Mouse (Mus musculus) lung, embryonic 16.5 days (tissue): ENCODE measurements around the gene Zap70. TPM values are rescaled to one million over a fixed set of nuclear protein-coding genes. Genes with fewer than 3 reads are reported as not detected.
A peak's percentile ranks its signal among the peaks of the same experiment; 100 is the strongest.

Source experiments
- ATAC-seq: fragments of 200-750 bp; cut with Nextera tagmentation; 2 replicates; pipeline ENCODE4 v1.8.0; 2017; ENCODE audit warnings: low read depth, mild to moderate bottlenecking, moderate library complexity
- H3K27ac ChIP-seq: fragments of 300-500 bp; sonication (generic); 2 replicates; pipeline ENCODE4 v1.5.1; 2014; ENCODE audit warnings: mild to moderate bottlenecking, control low read depth, low read length
- H3K27me3 ChIP-seq: fragments of 300-500 bp; sonication (generic); 2 replicates; pipeline ENCODE4 v1.6.1; 2014; ENCODE audit warnings: low read depth, low read length, mixed read lengths; ENCODE audit not compliant: control insufficient read depth, insufficient read depth
- H3K36me3 ChIP-seq: fragments of 300-500 bp; sonication (generic); 2 replicates; pipeline ENCODE4 v1.6.1; 2014; ENCODE audit warnings: low read length; ENCODE audit not compliant: control insufficient read depth, insufficient read depth
- H3K4me1 ChIP-seq: fragments of 300-500 bp; sonication (generic); replicated peaks from 2 replicates; pipeline ENCODE4 v1.6.1; 2014; ENCODE audit warnings: low read length, mixed read lengths; ENCODE audit not compliant: control insufficient read depth, insufficient read depth
- H3K4me2 ChIP-seq: fragments of 300-500 bp; sonication (generic); 2 replicates; pipeline ENCODE4 v1.6.1; 2014; ENCODE audit warnings: low read depth, low read length, control low read depth
- H3K4me3 ChIP-seq: fragments of 300-500 bp; sonication (generic); 2 replicates; pipeline ENCODE4 v1.5.1; 2014; ENCODE audit warnings: mild to moderate bottlenecking, low read length, control low read depth
- H3K9ac ChIP-seq: fragments of 300-500 bp; sonication (generic); 2 replicates; pipeline ENCODE4 v1.6.1; 2014; ENCODE audit warnings: low read length, control low read depth
- H3K9me3 ChIP-seq: fragments of 300-500 bp; sonication (generic); 2 replicates; pipeline ENCODE4 v1.6.1; 2016; ENCODE audit warnings: low read length; ENCODE audit not compliant: control insufficient read depth
- WGBS: fragments of 180-500 bp; shearing (Covaris S2); extraction: QIAGEN DNeasy Blood & Tissue Kit; methylation state at CpG from one replicate; pipeline ENCODE4 v1.1.7; 2014; 5-methylcytosine and 5-hydroxymethylcytosine counted together
- polyA plus RNA-seq: library from polyadenylated mRNA; unstranded; fragments of >200 nt; fragmentation: Nextera tagmentation; extraction: Ambion mirVana; gene quantifications from 2 replicates; pipeline ENCODE4 v1.2.1, GENCODE M21; 2015

Zap70 gene
- polyA plus RNA-seq, 1 experiment from 2014 or later, result 1.5 TPM

DNA sequence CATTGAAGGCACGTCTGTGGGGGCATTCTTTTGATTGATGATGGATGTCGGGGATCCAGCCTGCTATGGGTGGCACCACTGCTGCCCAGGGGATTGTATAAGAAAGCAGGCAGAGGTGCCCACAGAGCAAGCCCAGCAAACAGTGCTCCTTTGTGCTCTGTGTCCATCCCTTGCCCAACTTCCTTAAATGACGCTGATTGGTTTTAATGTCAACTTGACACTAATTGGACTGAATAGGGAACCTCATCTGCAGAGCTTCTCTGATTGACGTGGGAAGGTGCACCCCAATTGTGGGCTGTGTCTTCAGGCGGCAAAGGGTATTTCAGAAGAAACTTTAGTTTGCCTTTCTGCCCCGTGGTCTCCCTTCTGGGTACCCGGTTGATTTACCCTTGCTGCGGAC, 27.8 kb downstream of the Zap70 start:
- no peak overlapping the region for H3K9ac ChIP-seq
- 78% methylated on average over 8 of the region's 8 CpGs for WGBS
- H3K36me3 ChIP-seq, result peaks cover 11% of the 10 kb centered on the region
- H3K4me1 ChIP-seq, result no peaks in the 10 kb centered on the region
- no peak overlapping the region for H3K27ac ChIP-seq
- no peak overlapping the region for H3K4me3 ChIP-seq
- H3K4me2 ChIP-seq, result no peak overlapping the region
- no peak for ATAC-seq
- H3K27me3 ChIP-seq, result no peaks in the 10 kb centered on the region
- no peaks in the 10 kb centered on the region for H3K9me3 ChIP-seq

DNA sequence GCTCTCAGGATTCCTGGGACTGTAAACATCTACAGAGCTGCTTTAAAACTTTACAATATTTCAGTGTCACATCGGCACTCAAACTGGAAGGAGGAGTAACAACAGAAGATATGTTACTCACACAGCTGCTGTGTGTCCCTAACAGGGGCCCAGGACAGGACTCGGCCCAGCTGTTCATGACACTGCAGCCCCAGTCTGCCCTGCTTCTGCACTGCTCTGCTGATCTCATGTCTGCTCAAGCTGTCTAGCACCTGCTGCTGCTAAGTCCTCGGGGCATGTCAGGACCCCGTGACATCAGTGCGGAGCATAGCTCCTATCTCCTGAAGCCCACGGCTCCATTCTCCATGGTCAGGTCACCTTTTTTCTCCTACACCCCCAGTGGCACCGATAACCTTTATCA, 35.1 kb downstream of the Zap70 start:
- H3K36me3 ChIP-seq, result peaks cover 38% of the 10 kb centered on the region
- H3K27me3 ChIP-seq, result no peaks in the 10 kb centered on the region
- H3K4me2 ChIP-seq, result no peak overlapping the region
- H3K9ac ChIP-seq, result no peak overlapping the region
- 0 out of 2 replicates have a peak, but pooled peaks cover 2% of the 10 kb centered on the region for H3K4me1 ChIP-seq
- WGBS, result 77% methylated on average over 7 of the region's 7 CpGs
- H3K27ac ChIP-seq, result no peak overlapping the region
- no peaks in the 10 kb centered on the region for H3K9me3 ChIP-seq
- no peak overlapping the region for H3K4me3 ChIP-seq
- ATAC-seq, result no peak

DNA sequence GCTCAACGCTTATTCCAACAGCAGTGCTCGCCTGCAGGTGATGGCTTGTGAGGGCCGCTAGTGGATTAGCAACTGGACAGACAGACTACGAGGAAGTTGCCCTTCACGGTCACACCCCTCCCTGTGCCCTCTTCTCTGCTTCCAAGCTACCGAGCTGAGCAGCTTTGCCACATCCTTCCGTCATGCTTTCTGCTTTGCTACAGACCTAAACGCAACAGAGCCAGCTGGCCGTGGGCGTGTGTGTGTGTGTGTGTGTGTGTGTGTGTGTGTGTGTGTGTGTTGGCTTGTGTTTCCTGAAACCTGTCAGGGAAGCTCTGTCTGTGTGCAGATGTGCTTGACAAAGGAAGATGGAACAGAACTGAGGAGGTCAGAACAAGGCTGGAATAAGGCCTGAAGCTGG, 35.9 kb downstream of the Zap70 start:
- H3K9ac ChIP-seq, result no peak overlapping the region
- no peaks in the 10 kb centered on the region for H3K27me3 ChIP-seq
- 0 out of 2 replicates have a peak, but pooled peaks cover 2% of the 10 kb centered on the region for H3K4me1 ChIP-seq
- ATAC-seq, result no peak
- H3K4me2 ChIP-seq, result no peak overlapping the region
- no peak overlapping the region for H3K27ac ChIP-seq
- WGBS, result 71% methylated on average over 10 of the region's 10 CpGs
- H3K4me3 ChIP-seq, result no peak overlapping the region
- peaks cover 43% of the 10 kb centered on the region for H3K36me3 ChIP-seq
- H3K9me3 ChIP-seq, result no peaks in the 10 kb centered on the region

DNA sequence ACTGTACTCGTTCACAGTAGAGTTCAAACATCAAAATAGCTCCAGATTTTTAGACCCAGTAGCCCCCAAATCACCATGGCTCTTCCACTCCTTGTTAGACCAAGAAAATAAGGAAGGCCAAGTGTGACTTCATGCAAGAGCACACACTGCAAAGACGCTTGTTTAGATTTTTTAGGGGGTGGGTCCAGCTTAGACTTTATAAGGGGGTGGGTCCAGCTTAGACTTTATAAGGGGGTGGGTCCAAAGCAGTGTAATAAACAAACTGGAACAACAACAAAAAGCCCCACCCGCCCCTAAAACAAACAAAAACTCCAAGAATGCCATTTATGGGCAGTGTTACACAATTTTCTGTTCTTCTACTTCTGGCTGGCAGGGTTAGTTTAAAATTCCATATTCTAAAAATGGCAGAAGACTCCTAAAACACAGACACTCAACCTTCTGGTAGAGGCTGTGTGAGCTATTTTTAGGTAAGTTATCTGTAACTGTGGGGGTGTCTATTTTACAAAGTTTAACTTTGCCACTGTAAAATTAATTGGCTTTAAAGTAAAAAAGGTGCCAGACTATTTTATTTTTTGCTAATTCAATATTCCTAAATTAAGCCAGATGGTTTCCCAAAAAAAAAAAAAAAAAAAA, 38.9 kb downstream of the Zap70 start:
- Histone ChIP-seq H3K4me3 (no peak overlapping the region), H3K36me3 (peaks cover 41% of the 10 kb centered on the region), H3K27ac (peak overlapping the region; percentile 72), H3K9ac (no peak overlapping the region), H3K9me3 (no peaks in the 10 kb centered on the region), H3K4me1 (0 out of 2 replicates have a peak, but pooled peaks cover 2% of the 10 kb centered on the region), H3K4me2 (no peak overlapping the region), H3K27me3 (no peaks in the 10 kb centered on the region)
- 61% methylated on average over 3 of the region's 3 CpGs for WGBS
- peak; percentile 63 for ATAC-seq

DNA sequence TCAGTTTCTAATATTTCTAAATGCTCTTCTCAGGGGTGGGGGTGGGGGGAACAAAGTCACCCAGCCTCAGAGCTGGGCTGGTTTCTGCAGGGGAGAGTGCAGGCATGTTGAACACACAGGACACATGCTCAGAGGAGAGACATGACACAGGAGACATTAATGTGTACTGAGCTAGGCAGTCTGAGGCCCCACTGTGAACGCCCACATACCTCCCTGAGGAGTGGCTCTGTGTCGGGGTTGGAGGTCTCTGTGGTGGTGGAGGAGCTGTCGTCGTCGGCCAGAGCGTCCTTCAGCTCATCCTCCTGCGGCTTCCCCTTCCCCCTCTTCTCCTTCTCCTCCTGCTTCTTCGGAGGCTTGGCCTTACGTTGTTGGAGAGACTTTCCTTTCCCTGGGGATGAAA, 42.7 kb downstream of the Zap70 start:
- 73% methylated on average over 9 of the region's 9 CpGs for WGBS
- ATAC-seq, result no peak
- Histone ChIP-seq H3K36me3 (peaks cover 43% of the 10 kb centered on the region), H3K4me1 (0 out of 2 replicates have a peak, but pooled peaks cover 2% of the 10 kb centered on the region), H3K27ac (no peak overlapping the region), H3K9ac (no peak overlapping the region), H3K4me2 (no peak overlapping the region), H3K27me3 (no peaks in the 10 kb centered on the region), H3K9me3 (no peaks in the 10 kb centered on the region), H3K4me3 (no peak overlapping the region)

DNA sequence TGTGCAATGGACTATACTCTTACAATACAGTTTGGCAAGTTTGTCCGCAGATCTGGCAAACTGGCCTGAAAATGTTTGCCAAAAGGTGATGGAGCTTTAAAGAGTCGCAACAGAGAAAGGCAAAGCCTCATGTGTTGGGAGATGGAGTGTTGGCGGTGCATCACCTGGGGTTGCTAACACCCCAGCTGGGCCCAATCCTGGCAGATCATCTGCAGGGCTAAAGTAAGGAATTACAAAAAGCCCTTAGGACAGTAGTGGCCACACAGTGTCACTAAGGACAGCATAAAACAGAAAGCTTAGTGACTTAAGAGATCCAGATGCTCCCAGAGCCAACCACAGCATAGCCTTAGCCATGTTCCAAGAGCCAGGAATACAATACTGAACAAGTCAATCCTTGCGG, 43.2 kb downstream of the Zap70 start:
- H3K9ac ChIP-seq, result no peak overlapping the region
- ATAC-seq, result no peak
- H3K4me3 ChIP-seq, result no peak overlapping the region
- H3K36me3 ChIP-seq, result peaks cover 41% of the 10 kb centered on the region
- no peak overlapping the region for H3K27ac ChIP-seq
- no peaks in the 10 kb centered on the region for H3K27me3 ChIP-seq
- 92% methylated on average over 4 of the region's 4 CpGs for WGBS
- H3K9me3 ChIP-seq, result no peaks in the 10 kb centered on the region
- H3K4me1 ChIP-seq, result 0 out of 2 replicates have a peak, but pooled peaks cover 2% of the 10 kb centered on the region
- H3K4me2 ChIP-seq, result no peak overlapping the region

DNA sequence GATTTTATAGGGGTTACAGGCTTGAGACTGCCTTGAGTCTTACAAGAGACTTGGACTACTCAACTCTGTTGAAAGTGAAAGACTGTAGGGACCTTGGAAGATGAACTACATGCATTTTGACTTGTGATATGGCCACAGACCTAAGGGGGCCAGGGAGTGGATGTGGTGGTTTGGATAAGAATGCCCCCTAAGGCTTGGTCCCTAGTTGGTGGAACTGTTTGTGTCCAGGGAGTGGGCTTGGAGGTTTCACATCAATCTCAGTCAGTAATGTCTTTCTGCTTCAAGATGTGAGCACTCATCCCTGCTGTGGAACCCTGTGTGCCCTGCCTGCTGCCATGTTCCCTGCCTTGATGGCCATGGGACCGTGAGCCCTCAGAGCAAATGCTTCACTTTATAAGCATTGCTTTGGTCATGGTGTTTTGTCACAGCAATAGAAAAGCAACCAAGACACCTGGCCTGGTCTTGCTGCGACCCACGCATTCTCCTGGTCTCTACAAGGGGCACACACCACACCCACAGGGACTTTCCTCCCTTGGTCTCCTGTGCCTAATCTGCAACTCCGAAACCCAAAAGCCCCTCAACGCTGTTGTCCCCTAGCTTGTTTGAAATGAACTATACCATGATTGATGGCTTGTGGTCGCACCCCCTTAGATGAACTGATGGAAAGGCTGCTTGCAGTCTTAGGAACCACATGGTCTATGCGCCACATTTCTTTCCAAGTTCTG, 44.7 kb downstream of the Zap70 start:
- Histone ChIP-seq H3K4me3 (no peak overlapping the region), H3K27me3 (no peaks in the 10 kb centered on the region), H3K4me1 (no peaks in the 10 kb centered on the region), H3K9me3 (no peaks in the 10 kb centered on the region), H3K9ac (no peak overlapping the region), H3K36me3 (peaks cover 48% of the 10 kb centered on the region), H3K4me2 (no peak overlapping the region), H3K27ac (no peak overlapping the region)
- no peak for ATAC-seq
- WGBS, result 92% methylated on average over 7 of the region's 7 CpGs

DNA sequence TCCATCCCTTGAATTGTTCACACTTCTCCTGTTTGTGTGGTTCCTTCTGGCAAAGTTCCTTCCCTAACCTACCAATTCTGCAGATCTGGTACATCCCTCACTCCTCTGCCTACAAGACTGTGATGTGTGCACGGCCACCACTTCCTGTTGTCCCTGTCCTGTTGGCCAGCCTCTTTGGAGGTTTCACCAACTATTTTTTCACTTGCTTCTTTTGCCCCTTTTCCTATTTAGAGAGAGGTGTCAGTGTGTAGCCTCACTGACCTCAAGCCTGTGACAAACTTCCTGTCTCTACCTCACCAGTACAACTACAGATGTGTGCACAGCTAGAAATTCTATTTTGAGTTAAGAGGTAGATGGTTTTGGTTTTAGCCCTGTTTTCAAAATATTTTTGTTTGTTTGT, 45.5 kb downstream of the Zap70 start:
- ATAC-seq, result no peak
- H3K27me3 ChIP-seq, result no peaks in the 10 kb centered on the region
- no peak overlapping the region for H3K4me2 ChIP-seq
- H3K4me1 ChIP-seq, result no peaks in the 10 kb centered on the region
- WGBS, result 58% methylated on average over 1 of the region's 1 CpGs
- H3K9ac ChIP-seq, result no peak overlapping the region
- H3K27ac ChIP-seq, result no peak overlapping the region
- H3K4me3 ChIP-seq, result no peak overlapping the region
- peaks cover 43% of the 10 kb centered on the region for H3K36me3 ChIP-seq
- no peaks in the 10 kb centered on the region for H3K9me3 ChIP-seq

DNA sequence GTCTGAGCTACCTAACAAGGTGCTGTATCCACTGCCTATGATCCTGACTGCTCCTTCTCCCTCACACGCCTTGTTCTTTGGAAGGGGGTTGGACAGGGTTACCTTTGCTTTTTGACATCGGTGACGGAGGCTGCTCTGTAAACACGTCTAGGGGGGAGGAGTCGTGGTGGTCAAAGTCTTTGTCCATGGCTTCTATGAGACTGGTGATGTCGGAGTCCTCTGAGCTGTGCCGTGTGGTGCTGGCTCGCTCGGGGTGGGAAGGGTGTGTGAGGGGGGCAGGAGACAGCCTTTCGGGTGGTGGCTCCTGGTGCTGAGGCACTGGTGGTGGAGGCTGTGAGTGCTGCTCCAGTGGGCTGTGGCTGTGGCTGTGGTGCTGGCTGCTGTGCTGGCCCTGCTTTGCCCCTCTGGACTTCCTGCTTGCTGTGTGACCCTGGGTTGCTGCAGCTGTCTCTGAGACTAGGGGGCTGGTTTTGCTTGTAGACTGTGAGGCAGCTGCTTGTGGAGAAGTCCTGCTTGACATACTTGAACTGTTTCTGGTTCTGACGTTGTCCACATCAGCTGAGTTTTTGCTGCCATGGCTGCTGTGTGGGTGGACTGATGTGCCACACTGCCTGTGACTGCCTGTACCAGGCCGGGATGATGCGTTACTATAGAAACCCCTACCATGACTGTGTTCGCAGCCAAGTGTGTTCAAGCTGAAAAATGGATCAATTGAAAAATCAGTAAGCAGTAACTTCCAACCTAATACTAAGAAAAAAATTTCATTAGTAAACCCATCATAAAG, 46.4 kb downstream of the Zap70 start:
- H3K36me3 ChIP-seq, result peaks cover 43% of the 10 kb centered on the region
- H3K27ac ChIP-seq, result no peak overlapping the region
- H3K4me2 ChIP-seq, result no peak overlapping the region
- H3K4me3 ChIP-seq, result no peak overlapping the region
- H3K27me3 ChIP-seq, result no peaks in the 10 kb centered on the region
- H3K9me3 ChIP-seq, result no peaks in the 10 kb centered on the region
- no peak overlapping the region for H3K9ac ChIP-seq
- 92% methylated on average over 14 of the region's 14 CpGs for WGBS
- ATAC-seq, result no peak
- no peaks in the 10 kb centered on the region for H3K4me1 ChIP-seq
